Mouse (Mus musculus) cortical plate, adult 2 months (tissue): Measurements from ENCODE around the gene Rnf145.

ENCODE experiments used
- CTCF ChIP-seq: fragments of 200-500 bp; IDR thresholded peaks from 2 replicates; pipeline ENCODE4 v1.5.1; 2011; ENCODE audit warnings: mild to moderate bottlenecking, control low read depth, low read length; ENCODE audit not compliant: insufficient read depth; ENCODE audit errors: extremely low read depth
- POLR2A ChIP-seq: fragments of 200-500 bp; IDR thresholded peaks from 2 replicates; pipeline ENCODE4 v1.6.1; 2011; ENCODE audit warnings: mild to moderate bottlenecking, low read length, control low read depth; ENCODE audit not compliant: insufficient read depth; ENCODE audit errors: extremely low read depth

DNA sequence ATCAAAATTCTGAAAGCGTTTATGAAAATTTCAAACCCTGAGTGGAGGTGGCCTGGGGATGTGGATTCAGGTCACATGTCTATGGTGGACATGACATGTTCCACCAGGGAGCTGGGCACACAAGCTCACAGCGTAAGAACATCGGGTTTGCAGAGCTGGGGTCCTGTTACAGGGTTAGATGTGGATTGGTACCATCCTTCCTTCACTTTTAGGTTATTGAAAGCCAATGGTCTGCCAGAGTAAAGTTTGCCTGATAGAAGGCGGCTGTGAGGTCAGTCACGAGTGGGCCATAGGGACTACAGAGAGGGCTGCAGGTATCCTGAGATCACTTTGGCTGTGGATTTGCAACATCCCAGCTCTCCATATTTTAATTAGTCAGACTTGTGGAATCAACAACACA, 54.0 kb downstream of the Rnf145 start:
- TF ChIP-seq CTCF = no peak
- TF ChIP-seq POLR2A = no peak
